Mouse (Mus musculus): Measurements from ENCODE around the gene Ranbp2.

The Ranbp2 gene

GRCm38 (mm10) chr10:58446384-58447279 lies at the start of gene Ranbp2:
Ranbp2 (plus strand) TSS chr10:58446920.
- DNase-seq (ENCODE audit: low read depth), result peak; percentile 99

DNA sequence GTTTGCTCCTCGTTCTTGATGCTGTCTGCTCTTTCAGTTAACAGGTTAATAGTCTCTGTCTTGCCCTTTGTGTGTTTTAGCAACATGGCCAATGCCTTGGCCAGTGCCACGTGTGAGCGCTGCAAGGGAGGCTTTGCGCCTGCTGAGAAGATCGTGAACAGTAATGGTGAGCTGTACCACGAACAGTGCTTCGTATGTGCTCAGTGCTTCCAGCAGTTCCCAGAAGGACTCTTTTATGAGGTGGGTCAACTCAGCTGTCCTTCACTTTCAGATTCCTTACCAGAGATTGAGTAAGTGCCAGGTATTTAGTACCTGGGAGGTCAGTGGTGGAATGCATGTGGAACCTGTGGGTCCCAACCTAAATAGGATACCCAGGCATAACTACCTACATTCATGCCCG lies 47.8 kb upstream of the Ranbp2 start:
- no peak for DNase-seq (ENCODE audit: low read depth)

DNA sequence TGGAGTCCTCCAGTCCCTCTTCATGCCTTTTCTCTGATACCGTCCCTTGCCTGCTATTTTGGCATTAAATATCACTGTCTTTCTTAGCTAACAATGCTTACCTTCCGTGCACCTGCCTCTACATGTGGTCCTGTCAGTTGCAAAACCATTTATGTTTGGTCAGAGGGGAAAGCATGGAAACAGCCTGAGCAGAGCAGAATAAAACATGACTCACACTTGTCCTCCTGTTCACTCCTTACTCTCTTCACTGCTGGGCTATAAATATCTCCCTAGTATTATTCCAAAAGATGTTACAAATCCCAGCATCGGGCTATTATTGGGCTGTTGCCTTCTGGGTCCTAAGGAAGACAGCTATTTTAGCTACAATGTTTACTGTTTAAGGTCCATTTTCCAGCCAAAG lies 44.9 kb upstream of the Ranbp2 start:
- DNase-seq (ENCODE audit: low read depth), result peak; percentile 63

DNA sequence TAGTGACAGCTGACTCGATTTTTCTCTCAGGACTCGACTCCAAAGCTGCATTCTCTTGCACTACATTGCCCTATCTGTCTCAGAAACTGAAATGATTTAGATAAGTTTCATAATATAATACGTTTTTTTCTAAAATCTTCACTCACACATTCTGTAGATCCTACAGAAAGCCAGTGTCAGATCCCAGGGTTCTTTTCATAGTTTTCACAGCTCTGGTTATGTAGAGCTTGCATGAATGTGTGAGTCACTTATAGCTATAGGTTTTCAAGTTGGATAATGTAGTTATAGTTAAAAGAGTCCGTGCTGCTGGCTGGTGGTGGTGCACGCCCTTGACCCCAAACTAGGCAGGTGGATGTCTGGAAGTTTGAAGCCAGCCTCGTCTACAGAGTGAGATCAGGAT lies 42.1 kb upstream of the Ranbp2 start:
- no peak for DNase-seq (ENCODE audit: low read depth)

- no peak for DNase-seq (ENCODE audit: low read depth)
Observed at GRCm38 (mm10) chr10:58405285-58405948, 41.3 kb upstream of the Ranbp2 start.

- DNase-seq (ENCODE audit: low read depth), result peak; percentile 30
Observed at GRCm38 (mm10) chr10:58405949-58406305, 40.8 kb upstream of the Ranbp2 start.

- no peak for DNase-seq (ENCODE audit: low read depth)
Observed at GRCm38 (mm10) chr10:58412331-58412730, 34.4 kb upstream of the Ranbp2 start.

GRCm38 (mm10) chr10:58412852-58413251 lies 33.9 kb upstream of the Ranbp2 start:
- no peak for DNase-seq (ENCODE audit: low read depth)

DNA sequence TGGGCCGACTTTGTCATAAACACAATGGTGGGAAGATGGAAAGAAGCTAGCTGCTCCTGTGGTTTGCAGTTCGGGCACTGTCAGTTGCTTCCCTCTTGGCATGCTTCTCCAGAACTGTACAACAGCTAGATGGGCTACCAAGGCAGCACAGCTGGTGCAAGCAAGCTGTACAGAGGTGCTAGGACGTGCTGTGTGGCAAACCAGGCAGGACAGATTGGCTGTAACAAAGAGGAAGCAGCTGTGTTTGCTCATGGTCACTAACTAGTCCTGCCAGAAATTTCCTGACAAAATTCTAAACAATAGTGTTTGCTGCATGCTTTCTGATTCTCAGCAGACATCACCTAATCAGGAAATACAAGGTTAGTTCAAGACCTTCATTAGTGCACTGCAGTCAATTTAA lies 30.0 kb upstream of the Ranbp2 start:
- no peak for DNase-seq (ENCODE audit: low read depth)

GRCm38 (mm10) chr10:58418290-58418971 lies 28.3 kb upstream of the Ranbp2 start:
- no peak for DNase-seq (ENCODE audit: low read depth)

DNA sequence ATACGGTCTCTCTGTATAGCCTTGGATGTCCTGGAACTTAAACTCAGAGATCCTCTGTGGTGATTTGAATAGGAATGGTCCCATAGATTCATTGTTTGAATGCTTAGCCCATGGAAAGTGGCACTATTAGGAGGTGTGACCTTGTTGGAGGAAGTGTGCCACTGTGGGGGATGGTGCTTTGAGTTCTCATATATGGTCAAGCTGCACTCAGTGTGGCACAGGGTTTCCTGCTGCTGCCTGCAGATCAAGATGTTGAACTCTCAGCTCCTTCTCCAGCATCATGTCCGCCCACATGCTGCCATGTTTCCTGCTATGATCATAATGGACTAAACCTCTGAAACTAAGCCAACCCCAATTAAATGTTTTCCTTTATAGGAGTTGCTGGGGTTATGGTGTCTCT lies 18.8 kb upstream of the Ranbp2 start:
- no peak for DNase-seq (ENCODE audit: low read depth)

- DNase-seq (ENCODE audit: low read depth), result peak; percentile 71
Observed at GRCm38 (mm10) chr10:58445850-58446249, 870 bp upstream of the Ranbp2 start.

GRCm38 (mm10) chr10:58447280-58447781 lies 611 bp downstream of the Ranbp2 start:
- DNase-seq (ENCODE audit: low read depth), result peak; percentile 44

GRCm38 (mm10) chr10:58451575-58451974 lies 4.9 kb downstream of the Ranbp2 start:
- no peak for DNase-seq (ENCODE audit: low read depth)

- no peak for DNase-seq (ENCODE audit: low read depth)
Observed at GRCm38 (mm10) chr10:58452185-58452584, 5.5 kb downstream of the Ranbp2 start.

- no peak for DNase-seq (ENCODE audit: low read depth)
Observed at GRCm38 (mm10) chr10:58459896-58460295, 13.2 kb downstream of the Ranbp2 start.

DNA sequence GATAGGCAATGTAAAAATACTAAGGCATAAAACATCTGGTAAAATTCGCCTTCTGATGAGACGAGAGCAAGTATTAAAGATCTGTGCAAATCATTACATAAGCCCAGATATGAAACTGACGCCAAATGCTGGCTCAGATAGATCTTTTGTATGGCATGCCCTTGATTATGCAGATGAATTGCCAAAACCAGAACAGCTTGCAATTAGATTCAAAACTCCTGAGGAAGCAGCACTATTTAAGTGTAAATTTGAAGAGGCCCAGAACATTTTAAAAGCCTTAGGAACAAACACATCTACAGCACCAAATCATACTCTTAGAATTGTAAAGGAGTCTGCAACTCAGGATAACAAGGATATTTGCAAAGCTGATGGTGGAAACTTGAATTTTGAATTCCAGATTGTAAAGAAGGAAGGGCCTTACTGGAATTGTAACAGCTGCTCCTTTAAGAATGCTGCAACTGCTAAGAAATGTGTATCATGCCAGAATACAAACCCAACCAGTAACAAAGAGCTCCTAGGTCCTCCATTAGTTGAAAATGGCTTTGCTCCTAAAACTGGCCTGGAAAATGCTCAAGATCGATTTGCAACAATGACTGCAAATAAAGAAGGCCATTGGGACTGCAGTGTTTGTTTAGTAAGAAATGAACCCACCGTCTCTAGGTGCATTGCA lies 30.5 kb downstream of the Ranbp2 start:
- no peak for DNase-seq (ENCODE audit: low read depth)

DNA sequence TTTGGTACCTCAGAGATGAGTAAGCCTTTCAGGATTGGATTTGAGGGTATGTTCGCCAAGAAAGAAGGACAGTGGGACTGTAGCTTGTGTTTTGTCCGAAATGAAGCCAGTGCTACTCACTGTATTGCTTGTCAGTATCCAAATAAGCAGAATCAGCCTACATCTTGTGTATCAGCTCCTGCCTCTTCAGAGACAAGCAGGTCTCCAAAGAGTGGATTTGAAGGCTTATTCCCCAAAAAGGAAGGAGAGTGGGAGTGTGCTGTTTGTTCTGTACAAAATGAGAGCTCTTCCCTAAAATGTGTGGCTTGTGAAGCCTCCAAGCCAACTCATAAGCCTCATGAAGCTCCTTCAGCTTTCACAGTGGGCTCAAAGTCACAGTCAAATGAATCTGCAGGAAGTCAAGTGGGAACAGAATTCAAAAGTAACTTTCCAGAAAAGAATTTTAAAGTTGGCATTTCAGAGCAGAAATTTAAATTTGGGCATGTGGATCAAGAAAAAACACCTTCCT lies 31.4 kb downstream of the Ranbp2 start:
- no peak for DNase-seq (ENCODE audit: low read depth)

- no peak for DNase-seq (ENCODE audit: low read depth)
Observed at GRCm38 (mm10) chr10:58479954-58480490, 33.3 kb downstream of the Ranbp2 start.

DNA sequence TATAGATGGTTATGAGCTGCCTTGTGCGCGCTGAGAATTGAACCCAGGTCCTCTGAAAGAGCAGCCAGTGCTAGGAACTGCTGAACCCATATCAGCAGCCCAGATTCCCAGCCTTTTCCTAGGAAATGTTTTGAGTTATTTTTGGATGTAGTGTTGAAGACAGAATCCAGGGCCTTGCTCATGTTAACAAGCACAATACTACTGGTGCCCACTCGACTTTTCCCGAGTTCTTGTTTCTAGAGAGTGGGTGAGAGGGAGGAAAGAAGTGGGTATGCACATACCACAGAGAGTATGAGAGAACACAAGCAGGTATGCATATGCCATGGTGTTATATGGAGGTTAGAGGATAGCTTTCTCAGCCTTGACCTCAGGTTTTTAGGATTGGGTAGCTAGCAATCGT lies 44.3 kb downstream of the Ranbp2 start:
- DNase-seq (ENCODE audit: low read depth), result no peak

GRCm38 (mm10) chr10:58495637-58496036 lies 48.9 kb downstream of the Ranbp2 start:
- DNase-seq (ENCODE audit: low read depth), result peak; percentile 13

- DNase-seq (ENCODE audit: low read depth), result peak; percentile 9
Observed at GRCm38 (mm10) chr10:58496732-58497131, 50.0 kb downstream of the Ranbp2 start.
